Mouse (Mus musculus): ENCODE measurements around the gene Cd40lg. TPM values are rescaled to one million over a fixed set of nuclear protein-coding genes. Genes with fewer than 3 reads are reported as not detected.

The Cd40lg gene
- 0.26 and 0.40 TPM in 2 replicates for polyA plus RNA-seq (2012; rRNA removed)

DNA sequence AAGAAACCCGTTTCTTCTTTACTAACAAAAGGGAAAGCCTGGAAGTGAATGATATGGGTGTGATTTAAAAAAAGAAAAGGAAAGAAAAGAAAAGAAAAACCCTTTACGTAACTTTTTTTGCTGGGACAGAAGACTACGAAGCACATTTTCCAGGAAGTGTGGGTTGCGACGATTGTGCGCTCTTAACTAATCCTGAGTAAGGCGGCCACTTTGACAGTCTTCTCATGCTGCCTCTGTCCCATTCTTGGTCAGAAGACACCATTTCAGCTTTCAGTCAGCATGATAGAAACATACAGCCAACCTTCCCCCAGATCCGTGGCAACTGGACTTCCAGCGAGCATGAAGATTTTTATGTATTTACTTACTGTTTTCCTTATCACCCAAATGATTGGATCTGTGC, at the start of gene Cd40lg:
Gene Cd40lg (plus strand): TSS at position 268 of the 400 bp plus-strand sequence.
- DNase-seq (ENCODE audit: low read depth, low spot score): no peak
- 79% methylated on average over 9 of the region's 9 CpGs for WGBS

- WGBS: 42% methylated on average over 1 of the region's 1 CpGs
- DNase-seq (ENCODE audit: low read depth, low spot score): no peak
Measured at GRCm38 (mm10) chrX:57166549-57166948, 45.4 kb upstream of the Cd40lg start.

GRCm38 (mm10) chrX:57171269-57171668, 40.7 kb upstream of the Cd40lg start:
- DNase-seq (ENCODE audit: low read depth, low spot score): no peak

GRCm38 (mm10) chrX:57177225-57177779, 34.6 kb upstream of the Cd40lg start:
- WGBS: 91% methylated on average over 13 of the region's 13 CpGs
- no peak for DNase-seq (ENCODE audit: low read depth, low spot score)

DNA sequence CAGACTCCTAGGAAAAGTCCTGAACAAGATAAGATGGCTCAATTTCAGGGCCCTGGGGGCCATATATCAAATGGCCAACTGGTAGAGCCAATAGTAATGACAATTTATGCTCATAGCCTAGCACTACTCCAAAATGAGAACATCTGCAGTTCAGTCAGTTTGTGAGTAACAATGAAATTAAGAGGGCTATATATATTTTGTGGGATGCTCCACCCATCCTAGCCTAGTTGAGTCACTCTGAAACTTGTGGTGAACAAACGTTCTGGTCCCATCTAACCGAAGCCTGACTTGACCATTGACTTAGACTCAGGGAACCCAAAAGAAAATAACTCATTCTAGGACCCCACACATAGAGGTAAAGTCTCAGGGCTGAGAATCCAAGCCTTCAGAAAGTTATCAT, 29.5 kb upstream of the Cd40lg start:
- WGBS: 71% methylated on average over 2 of the region's 2 CpGs
- no peak for DNase-seq (ENCODE audit: low read depth, low spot score)

DNA sequence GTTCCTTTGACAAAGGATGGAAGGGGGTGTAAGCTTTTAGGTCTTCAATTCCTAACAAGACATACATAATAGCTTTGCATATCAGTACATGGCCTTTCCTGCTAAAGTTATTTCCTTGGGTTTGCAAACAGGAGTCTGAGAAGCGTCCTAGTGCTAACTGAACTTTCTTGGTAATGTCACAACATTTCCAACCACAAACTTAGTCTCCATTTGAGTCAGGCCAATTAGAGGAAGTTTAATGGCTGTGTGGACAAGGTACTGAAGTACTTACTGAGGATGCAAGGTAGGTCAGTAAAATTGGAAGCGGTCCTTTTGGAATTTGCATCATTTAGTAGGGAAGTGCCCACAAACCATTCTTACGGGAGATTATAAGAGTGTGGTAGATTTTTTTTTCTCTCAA, 28.6 kb upstream of the Cd40lg start:
- no peak for DNase-seq (ENCODE audit: low read depth, low spot score)
- WGBS: 89% methylated on average over 3 of the region's 3 CpGs

DNA sequence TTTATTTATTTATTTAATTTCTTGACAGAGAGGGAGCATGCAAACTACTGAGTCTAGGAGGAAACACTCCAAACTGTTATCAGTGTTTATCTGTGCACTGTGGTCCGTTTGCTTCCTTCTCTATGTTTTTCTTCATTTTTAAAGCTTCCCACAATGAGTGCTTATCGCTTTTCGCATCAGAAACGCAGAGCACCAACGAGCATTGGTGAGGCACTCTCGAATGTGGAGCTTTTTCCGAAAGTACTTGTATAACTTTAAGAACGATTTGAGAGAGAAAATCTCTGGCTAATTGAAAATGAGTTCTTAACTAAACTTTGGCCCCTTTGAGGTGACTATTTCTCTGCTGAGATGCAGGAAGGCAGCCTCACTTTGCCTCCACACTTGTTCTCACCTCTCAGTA, 24.6 kb upstream of the Cd40lg start:
- DNase-seq (ENCODE audit: low read depth, low spot score): no peak
- 79% methylated on average over 8 of the region's 8 CpGs for WGBS

GRCm38 (mm10) chrX:57189335-57189734, 22.6 kb upstream of the Cd40lg start:
- DNase-seq (ENCODE audit: low read depth, low spot score): no peak
- whole genome bisulfite sequencing: 70% methylated on average over 5 of the region's 5 CpGs

DNA sequence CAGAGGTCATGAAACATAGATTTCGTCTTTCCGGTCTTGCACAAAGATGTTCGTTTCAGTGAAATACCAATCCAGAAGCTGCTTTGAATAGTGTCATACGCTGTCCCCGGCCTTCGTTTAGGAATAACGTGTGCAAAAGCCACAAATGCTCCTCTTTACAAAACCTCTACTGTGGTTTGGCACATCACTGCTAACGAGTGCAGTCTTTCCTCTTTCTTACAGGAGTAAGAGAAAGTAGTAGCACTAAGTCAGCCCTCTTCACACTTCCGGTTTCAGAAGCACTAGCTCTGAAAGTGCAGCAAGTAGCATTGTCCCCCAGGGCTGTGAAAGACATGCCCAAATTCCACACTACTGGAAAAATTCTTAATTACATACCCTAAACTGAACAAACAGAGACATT, 15.6 kb upstream of the Cd40lg start:
- DNase-seq (ENCODE audit: low read depth, low spot score): no peak
- 79% methylated on average over 9 of the region's 9 CpGs for WGBS

- WGBS: 62% methylated on average over 2 of the region's 2 CpGs
- no peak for DNase-seq (ENCODE audit: low read depth, low spot score)
Measured at GRCm38 (mm10) chrX:57198036-57198435, 13.9 kb upstream of the Cd40lg start.

DNA sequence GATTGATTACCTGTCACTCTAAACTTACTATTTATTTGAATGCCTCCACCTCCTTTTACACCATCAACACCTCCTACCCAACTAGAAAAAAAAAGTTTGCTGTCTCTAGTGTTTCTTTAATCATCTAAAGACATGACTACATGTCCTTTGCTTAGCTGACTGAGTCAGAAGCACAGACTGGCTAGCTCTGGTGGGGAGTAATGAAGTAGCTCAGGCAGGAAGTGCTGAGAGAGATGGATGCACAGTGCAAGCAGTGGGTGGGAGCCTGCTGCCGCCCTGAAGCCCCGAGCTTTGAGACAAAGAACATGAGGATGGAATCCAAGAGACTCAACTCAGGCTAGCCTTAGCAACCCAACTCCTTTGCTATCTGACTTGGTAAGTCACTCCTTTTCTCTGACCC, 11.5 kb upstream of the Cd40lg start:
- DNase-seq (ENCODE audit: low read depth, low spot score): no peak
- 74% methylated on average over 2 of the region's 2 CpGs for WGBS

DNA sequence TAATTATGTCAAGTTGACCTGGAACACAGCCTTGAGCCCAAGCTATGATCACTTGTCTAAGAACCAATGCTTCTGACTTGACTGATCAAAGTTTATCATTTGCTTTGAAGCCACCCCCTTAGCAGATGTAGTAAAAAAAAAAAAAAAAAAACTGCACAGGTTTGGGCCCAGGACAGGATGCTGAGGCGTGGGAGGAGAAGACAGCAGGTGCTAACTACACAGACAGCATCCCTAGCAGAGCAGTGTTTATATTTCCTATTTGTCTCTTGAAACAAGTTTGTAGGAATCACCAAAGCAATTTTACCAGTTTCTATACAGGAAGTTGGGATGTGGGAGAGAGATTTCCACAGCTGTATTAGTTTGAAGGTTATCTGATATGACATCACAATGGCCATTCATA, 1.4 kb upstream of the Cd40lg start:
- DNase-seq (ENCODE audit: low read depth, low spot score): no peak
- WGBS: 71% methylated on average over 1 of the region's 1 CpGs

- 86% methylated on average over 3 of the region's 3 CpGs for WGBS
Measured at GRCm38 (mm10) chrX:57212862-57213261, 919 bp downstream of the Cd40lg start.

GRCm38 (mm10) chrX:57215495-57215894, 3.6 kb downstream of the Cd40lg start:
- WGBS: 72% methylated on average over 4 of the region's 4 CpGs
- DNase-seq (ENCODE audit: low read depth, low spot score): no peak

More at GRCm38 (mm10) chrX:57212862-57213261, 919 bp downstream of the Cd40lg start:
- no peak for DNase-seq (ENCODE audit: low read depth, low spot score)

DNA sequence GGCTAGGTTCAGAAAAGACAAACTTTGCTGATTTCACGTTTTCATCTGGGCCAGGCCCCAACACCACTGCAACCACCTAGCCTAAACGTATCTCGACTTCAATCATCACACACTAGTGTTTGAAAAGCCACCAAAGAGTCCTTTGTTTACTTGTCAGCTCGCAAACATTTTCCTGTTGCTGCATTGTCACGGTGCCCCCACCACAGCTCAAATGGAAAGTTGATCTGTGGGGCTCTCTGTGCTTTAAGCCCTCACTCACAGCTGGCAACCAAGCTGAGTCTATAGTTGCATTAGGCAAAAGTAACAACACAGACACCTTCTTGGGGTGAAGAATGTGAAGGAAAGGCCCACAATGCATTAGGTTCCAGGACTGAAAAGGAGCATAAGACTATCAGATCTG, 4.3 kb downstream of the Cd40lg start:
- no peak for DNase-seq (ENCODE audit: low read depth, low spot score)

DNA sequence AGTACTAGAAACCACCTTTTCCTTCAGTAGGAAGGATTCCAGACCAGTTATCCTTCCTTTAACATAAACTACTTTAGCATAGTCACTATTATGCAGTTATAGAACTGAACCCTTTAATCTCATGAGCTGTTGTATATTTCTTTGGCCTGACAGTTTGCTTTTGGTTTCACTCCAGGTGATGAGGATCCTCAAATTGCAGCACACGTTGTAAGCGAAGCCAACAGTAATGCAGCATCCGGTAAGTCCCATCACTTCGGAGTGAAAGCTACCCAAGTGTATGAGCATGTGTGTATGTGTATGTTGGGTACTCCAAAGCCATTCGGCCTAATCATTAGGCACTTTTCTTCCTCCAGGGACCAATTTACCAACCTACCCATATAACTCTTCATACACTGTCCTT, 7.6 kb downstream of the Cd40lg start:
- no peak for DNase-seq (ENCODE audit: low read depth, low spot score)
- 86% methylated on average over 5 of the region's 5 CpGs for WGBS

More for the DNA sequence above, 4.3 kb downstream of the Cd40lg start:
- 44% methylated on average over 5 of the region's 5 CpGs for WGBS

GRCm38 (mm10) chrX:57221881-57222280, 9.9 kb downstream of the Cd40lg start:
- DNase-seq (ENCODE audit: low read depth, low spot score): no peak
- WGBS: 70% methylated on average over 3 of the region's 3 CpGs

- 67% methylated on average over 10 of the region's 10 CpGs for WGBS
- DNase-seq (ENCODE audit: low read depth, low spot score): no peak
Measured at GRCm38 (mm10) chrX:57223301-57223700, 11.4 kb downstream of the Cd40lg start.

DNA sequence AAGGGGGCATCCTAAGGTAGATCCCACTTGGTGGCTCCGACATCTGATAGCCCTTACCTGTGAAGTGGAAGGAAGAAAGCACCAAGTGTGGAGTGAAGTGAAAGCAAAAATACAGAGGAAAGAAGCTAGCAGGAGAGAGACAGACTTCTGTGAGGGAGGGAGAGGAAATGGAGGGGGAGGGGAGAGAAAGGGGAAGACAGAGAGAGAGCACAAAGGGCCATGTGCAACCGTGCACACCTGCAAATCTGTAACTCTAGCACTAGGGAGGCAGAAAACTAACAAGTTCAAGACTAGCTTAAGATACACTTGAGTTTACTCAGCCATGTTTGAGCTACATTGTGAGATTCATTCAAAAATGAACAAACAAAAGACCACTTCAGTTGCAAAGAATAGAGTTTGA, 16.2 kb downstream of the Cd40lg start:
- WGBS: 61% methylated on average over 2 of the region's 2 CpGs
- DNase-seq (ENCODE audit: low read depth, low spot score): no peak

GRCm38 (mm10) chrX:57233596-57233995, 21.7 kb downstream of the Cd40lg start:
- no peak for DNase-seq (ENCODE audit: low read depth, low spot score)
- 50% methylated on average over 2 of the region's 2 CpGs for WGBS

DNA sequence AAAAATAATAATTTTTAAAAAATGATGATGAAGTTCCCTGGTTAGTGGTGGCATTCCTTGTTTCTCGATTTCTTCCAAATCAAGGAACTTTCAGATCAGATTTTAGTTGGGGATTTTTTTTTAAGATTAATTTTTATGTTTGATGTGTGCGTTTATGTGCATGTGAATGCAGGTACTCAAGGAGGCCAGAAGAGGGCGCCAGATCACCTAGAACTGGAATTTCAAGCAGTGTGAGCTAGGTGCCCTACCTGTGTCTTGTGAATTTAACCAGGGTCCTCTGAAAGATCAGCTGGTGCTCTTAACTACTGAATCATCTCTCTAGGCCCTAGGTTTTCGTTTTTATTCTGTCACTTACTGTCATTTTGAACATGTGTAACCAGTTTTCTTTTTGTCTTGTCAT, 24.0 kb downstream of the Cd40lg start:
- no peak for DNase-seq (ENCODE audit: low read depth, low spot score)
- WGBS: 68% methylated on average over 4 of the region's 4 CpGs

GRCm38 (mm10) chrX:57238572-57238971, 26.6 kb downstream of the Cd40lg start:
- 67% methylated on average over 3 of the region's 3 CpGs for WGBS
- DNase-seq (ENCODE audit: low read depth, low spot score): no peak

Measured in large intestine, adult 2 months (tissue).